Mouse (Mus musculus): Measurements from ENCODE around the gene Dhx40.
A peak's percentile ranks its signal among the peaks of the same experiment; 100 is the strongest.

The Dhx40 gene

GRCm38 (mm10) chr11:86751010-86751409, 56.5 kb downstream of the Dhx40 start:
- DNase-seq (ENCODE audit: low read depth, low spot score) = no peak

GRCm38 (mm10) chr11:86749776-86750423, 57.6 kb downstream of the Dhx40 start:
- no peak for DNase-seq (ENCODE audit: low read depth, low spot score)

- no peak for DNase-seq (ENCODE audit: low read depth, low spot score)
Measured at GRCm38 (mm10) chr11:86745634-86746404, 61.7 kb downstream of the Dhx40 start.

- no peak for DNase-seq (ENCODE audit: low read depth, low spot score)
Measured at GRCm38 (mm10) chr11:86742605-86743004, 64.9 kb downstream of the Dhx40 start.

- DNase-seq (ENCODE audit: low read depth, low spot score) = no peak
Measured at GRCm38 (mm10) chr11:86741505-86741904, 66.0 kb downstream of the Dhx40 start.

- no peak for DNase-seq (ENCODE audit: low read depth, low spot score)
Measured at GRCm38 (mm10) chr11:86739470-86739869, 68.1 kb downstream of the Dhx40 start.

GRCm38 (mm10) chr11:86738956-86739355, 68.6 kb downstream of the Dhx40 start:
- no peak for DNase-seq (ENCODE audit: low read depth, low spot score)

GRCm38 (mm10) chr11:86738308-86738707, 69.2 kb downstream of the Dhx40 start:
- DNase-seq (ENCODE audit: low read depth, low spot score) = peak; percentile 41

GRCm38 (mm10) chr11:86737301-86738000, 70.1 kb downstream of the Dhx40 start:
- DNase-seq (ENCODE audit: low read depth, low spot score) = peak; percentile 72

- no peak for DNase-seq (ENCODE audit: low read depth, low spot score)
Measured at GRCm38 (mm10) chr11:86734993-86735392, 72.6 kb downstream of the Dhx40 start.

- no peak for DNase-seq (ENCODE audit: low read depth, low spot score)
Measured at GRCm38 (mm10) chr11:86734241-86734939, 73.2 kb downstream of the Dhx40 start.

- no peak for DNase-seq (ENCODE audit: low read depth, low spot score)
Measured at GRCm38 (mm10) chr11:86731443-86731842, 76.1 kb downstream of the Dhx40 start.

GRCm38 (mm10) chr11:86725607-86726006, 81.9 kb downstream of the Dhx40 start:
- DNase-seq (ENCODE audit: low read depth, low spot score) = no peak

- no peak for DNase-seq (ENCODE audit: low read depth, low spot score)
Measured at GRCm38 (mm10) chr11:86724982-86725381, 82.6 kb downstream of the Dhx40 start.

- no peak for DNase-seq (ENCODE audit: low read depth, low spot score)
Measured at GRCm38 (mm10) chr11:86724004-86724403, 83.5 kb downstream of the Dhx40 start.

GRCm38 (mm10) chr11:86719390-86719789, 88.2 kb downstream of the Dhx40 start:
- DNase-seq (ENCODE audit: low read depth, low spot score) = no peak

All from R1 (cell line).